Mouse (Mus musculus) megakaryocyte-erythroid progenitor cell, adult 5-6 weeks (primary cell): ENCODE data around the gene Fndc3a. TPM values are rescaled to one million over a fixed set of nuclear protein-coding genes. Genes with fewer than 3 reads are reported as not detected.

Experiments used
- ATAC-seq: replicated peaks from 2 replicates; pipeline ENCODE4 v1.8.0; 2016; ENCODE audit warnings: mild to moderate bottlenecking, inconsistent platforms; ENCODE audit not compliant: severe bottlenecking, poor library complexity, low FRiP score, low TSS enrichment
- total RNA-seq, 2 experiments: library from RNA; stranded (forward) in 1 of 2; stranded (reverse) in 1 of 2; fragments of 200-1000, 215-1000 nt in 1 of 2; fragments of >200 nt in 1 of 2; fragmentation: Nextera tagmentation in 1 of 2; gene quantifications; 2 replicates each; pipeline ENCODE4 v1.2.3; 2014 to 2017

Gene Fndc3a
- total RNA-seq (2014; fragmentation: Nextera tagmentation) (14.4 and 15.0 TPM in 2 replicates), total RNA-seq (2017) (12.8 and 27.1 TPM in 2 replicates)

- ATAC-seq: peak; percentile 63
Measured at GRCm38 (mm10) chr14:72709710-72710340, at the start of gene Fndc3a. Fndc3a (minus strand) TSS chr14:72710003.

- no peak for ATAC-seq
Measured at GRCm38 (mm10) chr14:72752893-72753292, 43.1 kb upstream of the Fndc3a start.

GRCm38 (mm10) chr14:72750426-72751182 is 40.8 kb upstream of the Fndc3a start:
- ATAC-seq: no peak

GRCm38 (mm10) chr14:72748331-72748730 is 38.5 kb upstream of the Fndc3a start:
- ATAC-seq: no peak

- ATAC-seq: no peak
Measured at GRCm38 (mm10) chr14:72741667-72742066, 31.9 kb upstream of the Fndc3a start.

GRCm38 (mm10) chr14:72740336-72740735 is 30.5 kb upstream of the Fndc3a start:
- ATAC-seq: no peak

GRCm38 (mm10) chr14:72739484-72740208 is 29.8 kb upstream of the Fndc3a start:
- ATAC-seq: no peak

GRCm38 (mm10) chr14:72738776-72739175 is 29.0 kb upstream of the Fndc3a start:
- ATAC-seq: no peak

- no peak for ATAC-seq
Measured at GRCm38 (mm10) chr14:72738217-72738616, 28.4 kb upstream of the Fndc3a start.

GRCm38 (mm10) chr14:72725865-72726264 is 16.1 kb upstream of the Fndc3a start:
- ATAC-seq: no peak

GRCm38 (mm10) chr14:72722274-72723053 is 12.7 kb upstream of the Fndc3a start:
- no peak for ATAC-seq

- no peak for ATAC-seq
Measured at GRCm38 (mm10) chr14:72716175-72716574, 6.4 kb upstream of the Fndc3a start.

- no peak for ATAC-seq
Measured at GRCm38 (mm10) chr14:72711130-72711529, 1.3 kb upstream of the Fndc3a start.

GRCm38 (mm10) chr14:72710341-72711027 is 681 bp upstream of the Fndc3a start:
- peak; percentile 16 for ATAC-seq

- peak; percentile 8; the same call in 1 of the 2 replicates for ATAC-seq
Measured at GRCm38 (mm10) chr14:72709091-72709709, 603 bp downstream of the Fndc3a start.

GRCm38 (mm10) chr14:72708581-72708991 is 1.2 kb downstream of the Fndc3a start:
- ATAC-seq: peak; percentile 38

- no peak for ATAC-seq
Measured at GRCm38 (mm10) chr14:72700056-72700455, 9.7 kb downstream of the Fndc3a start.

- no peak for ATAC-seq
Measured at GRCm38 (mm10) chr14:72691406-72691805, 18.4 kb downstream of the Fndc3a start.
